Mouse (Mus musculus): ENCODE results near the gene Gm8947. TPM values are rescaled to one million over a fixed set of nuclear protein-coding genes. Genes with fewer than 3 reads are reported as not detected.

Gene Gm8947
- total and polyA plus RNA-seq, 3 experiments, result 0.08 to 0.36 TPM; not detected in 1

DNA sequence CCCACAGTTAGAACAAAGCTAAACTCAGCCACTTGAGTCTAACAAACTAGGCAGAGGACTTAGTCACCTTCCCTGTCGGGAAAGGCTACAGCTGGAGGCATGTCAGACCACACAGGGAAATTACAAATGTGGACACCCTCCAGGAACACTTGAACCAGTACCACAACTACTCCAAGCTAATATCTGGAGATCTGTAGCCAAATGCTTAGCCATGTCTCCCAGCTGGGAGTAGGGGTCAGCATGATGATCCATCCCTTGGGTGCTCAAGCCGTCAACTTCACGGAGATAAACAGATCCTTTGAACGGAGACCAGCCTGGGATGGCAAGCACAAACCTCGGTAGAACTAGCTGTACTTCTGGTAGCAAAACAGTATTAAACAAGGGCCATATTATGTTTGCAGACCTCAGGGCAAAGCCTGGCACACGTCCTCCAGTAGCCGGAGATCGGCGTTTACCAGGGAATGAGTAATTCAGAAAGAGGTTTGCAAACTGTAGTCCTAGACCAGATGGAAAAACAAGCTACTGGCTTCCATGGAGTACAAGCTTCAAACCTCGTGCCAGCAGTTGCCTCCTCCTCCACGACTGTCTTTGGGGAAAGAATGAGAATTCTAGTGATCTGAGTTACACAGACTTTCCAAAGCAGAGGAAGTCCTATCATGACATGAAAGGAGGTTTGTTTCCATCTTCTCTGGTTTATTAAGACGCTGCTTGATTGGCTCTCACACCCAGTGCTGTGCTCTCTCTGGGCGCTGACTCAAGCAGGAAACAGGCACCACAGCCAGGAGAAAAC is 44.2 kb downstream of the Gm8947 start:
- TF ChIP-seq TCF12 (IDR thresholded peaks at IDR 0.05; ENCODE audit: low read depth, low read length) (no peak), ZMIZ1 (IDR thresholded peaks at IDR 0.05; ENCODE audit: low read depth, low read length) (no peak), MAX (IDR thresholded peaks at IDR 0.05; ENCODE audit: low read length) (0 out of 2 replicates have a peak, but pooled peaks have one; percentile 23), E2F4 (IDR thresholded peaks at IDR 0.05; ENCODE audit: insufficient replicate concordance, low read depth, low read length) (no peak), HCFC1 (IDR thresholded peaks at IDR 0.05; ENCODE audit: low read depth, low read length) (no peak), TBP (conservative IDR thresholded peaks at IDR 0.05; ENCODE audit: low read depth, low read length) (no peak), PAX5 (IDR thresholded peaks at IDR 0.05; ENCODE audit: low read length) (no peak), USF1 (IDR thresholded peaks at IDR 0.05; ENCODE audit: low read depth, low read length) (no peak), MAZ (IDR thresholded peaks at IDR 0.05; ENCODE audit: low read depth, low read length) (no peak), USF2 (conservative IDR thresholded peaks at IDR 0.05; ENCODE audit: low read depth, low read length) (no peak), GABPA (IDR thresholded peaks at IDR 0.05; ENCODE audit: insufficient replicate concordance, low read depth, low read length) (no peak), NRF1 (IDR thresholded peaks at IDR 0.05; ENCODE audit: low read depth, low read length) (no peak), MAFK (IDR thresholded peaks at IDR 0.05; ENCODE audit: insufficient replicate concordance, low read length) (no peak), POLR2AphosphoS2 (IDR thresholded peaks at IDR 0.05; ENCODE audit: low read depth, low read length) (no peak), EP300 (IDR thresholded peaks at IDR 0.05; ENCODE audit: low read length) (no peak), BHLHE40 (IDR thresholded peaks at IDR 0.05; ENCODE audit: low read depth, low read length) (0 out of 2 replicates have a peak, but pooled peaks have one; percentile 15), RAD21 (IDR thresholded peaks at IDR 0.05; ENCODE audit: low read depth, low read length) (no peak)
- no peaks in the 10 kb centered on the region for H3K79me2 ChIP-seq (replicated peaks; ENCODE audit: control insufficient read depth, extremely low read depth, insufficient read depth, poor library complexity, severe bottlenecking)
- DNase-seq (ENCODE audit: extremely low read depth), result peak; percentile 27
- no peaks in the 10 kb centered on the region for H3K36me3 ChIP-seq (replicated peaks in 1 of 2; ENCODE audit: control insufficient read depth in 1 of 2, insufficient read depth in 1 of 2, low read length in 1 of 2)
- in situ Hi-C loops (cut with MboI; ENCODE audit: low pct_ligation_motif_present, low pct_unique_long_range_greater_than_20kb, low sequenced_read_pairs) (no loop called here), dilution Hi-C loops (cut with MboI; ENCODE audit: extremely low pct_ligation_motif_present, extremely low pct_unique_long_range_greater_than_20kb, low sequenced_read_pairs) (no loop called here)
- no peak overlapping the region for H3K9ac ChIP-seq (ENCODE audit: insufficient read depth, low read depth)
- H3K4me3 ChIP-seq (replicated peaks in 1 of 3; ENCODE audit: low read depth in 2 of 3, low read length in 2 of 3, poor library complexity in 1 of 3), result no peak overlapping the region
- H3K27me3 ChIP-seq (replicated peaks), result no peaks in the 10 kb centered on the region
- H3K27ac ChIP-seq (ENCODE audit: insufficient read depth, low read depth), result no peak overlapping the region
- no peaks in the 10 kb centered on the region for H3K4me1 ChIP-seq (ENCODE audit: control insufficient read depth in 1 of 2, insufficient read depth in 2 of 2)
- no peaks in the 10 kb centered on the region for H3K9me3 ChIP-seq (replicated peaks; ENCODE audit: low read length)
- no peak overlapping the region for H3K4me2 ChIP-seq (ENCODE audit: insufficient read depth, low read depth, poor library complexity, severe bottlenecking)

DNA sequence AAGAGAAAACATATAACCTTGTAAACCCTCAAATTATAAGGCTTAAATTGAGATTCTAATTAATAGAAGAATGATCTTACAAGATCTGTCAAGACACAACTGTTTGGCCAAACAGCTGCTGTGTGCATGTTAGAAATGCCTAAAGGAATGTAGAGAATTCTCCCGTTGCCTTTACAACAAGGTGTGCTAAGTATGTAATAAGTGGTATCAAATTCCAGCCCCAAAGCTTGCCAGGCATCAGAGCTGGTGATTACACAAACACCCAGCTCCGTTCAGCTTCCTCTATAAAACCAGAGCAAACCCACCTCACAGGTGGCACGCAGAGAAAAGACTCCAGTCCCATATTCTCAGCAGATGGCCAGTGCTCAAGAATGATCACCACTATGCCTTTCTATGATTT is 45.6 kb downstream of the Gm8947 start:
- H3K9me3 ChIP-seq (replicated peaks; ENCODE audit: low read length), result no peaks in the 10 kb centered on the region
- H3K4me2 ChIP-seq (ENCODE audit: insufficient read depth, low read depth, poor library complexity, severe bottlenecking), result no peak overlapping the region
- TF ChIP-seq TBP (conservative IDR thresholded peaks at IDR 0.05; ENCODE audit: low read depth, low read length) (no peak), MAX (IDR thresholded peaks at IDR 0.05; ENCODE audit: low read length) (no peak), BHLHE40 (IDR thresholded peaks at IDR 0.05; ENCODE audit: low read depth, low read length) (no peak), CHD1 (IDR thresholded peaks at IDR 0.05; ENCODE audit: low read depth, low read length) (no peak), ZNF384 (IDR thresholded peaks at IDR 0.05; ENCODE audit: low read depth, low read length) (no peak), HCFC1 (IDR thresholded peaks at IDR 0.05; ENCODE audit: low read depth, low read length) (no peak), KAT2A (IDR thresholded peaks at IDR 0.05; ENCODE audit: insufficient replicate concordance, low read length) (no peak), CHD2 (IDR thresholded peaks at IDR 0.05; ENCODE audit: low read length) (no peak), UBTF (IDR thresholded peaks at IDR 0.05; ENCODE audit: low read depth, low read length) (no peak), POLR2AphosphoS2 (IDR thresholded peaks at IDR 0.05; ENCODE audit: low read depth, low read length) (no peak), PAX5 (IDR thresholded peaks at IDR 0.05; ENCODE audit: low read length) (no peak), JUN (IDR thresholded peaks at IDR 0.05; ENCODE audit: insufficient read depth, low read depth, low read length) (no peak), RAD21 (IDR thresholded peaks at IDR 0.05; ENCODE audit: low read depth, low read length) (no peak), ETS1 (conservative IDR thresholded peaks at IDR 0.05; ENCODE audit: low read depth, low read length) (no peak), USF2 (conservative IDR thresholded peaks at IDR 0.05; ENCODE audit: low read depth, low read length) (no peak), TCF12 (IDR thresholded peaks at IDR 0.05; ENCODE audit: low read depth, low read length) (no peak), MYC (IDR thresholded peaks at IDR 0.05; ENCODE audit: low read depth, low read length) (no peak)
- DNase-seq (ENCODE audit: extremely low read depth), result no peak
- H3K9ac ChIP-seq (ENCODE audit: insufficient read depth, low read depth), result no peak overlapping the region
- H3K79me2 ChIP-seq (replicated peaks; ENCODE audit: control insufficient read depth, extremely low read depth, insufficient read depth, poor library complexity, severe bottlenecking), result no peaks in the 10 kb centered on the region
- H3K27ac ChIP-seq (ENCODE audit: insufficient read depth, low read depth), result no peak overlapping the region
- H3K4me1 ChIP-seq (ENCODE audit: control insufficient read depth in 1 of 2, insufficient read depth in 2 of 2), result no peaks in the 10 kb centered on the region
- no peaks in the 10 kb centered on the region for H3K36me3 ChIP-seq (replicated peaks in 1 of 2; ENCODE audit: control insufficient read depth in 1 of 2, insufficient read depth in 1 of 2, low read length in 1 of 2)
- H3K27me3 ChIP-seq (replicated peaks), result no peaks in the 10 kb centered on the region
- dilution Hi-C loops (cut with MboI; ENCODE audit: extremely low pct_ligation_motif_present, extremely low pct_unique_long_range_greater_than_20kb, low sequenced_read_pairs), result no loop called here
- no peak overlapping the region for H3K4me3 ChIP-seq (replicated peaks in 1 of 3; ENCODE audit: low read depth in 2 of 3, low read length in 2 of 3, poor library complexity in 1 of 3)
- in situ Hi-C loops (cut with MboI; ENCODE audit: low pct_ligation_motif_present, low pct_unique_long_range_greater_than_20kb, low sequenced_read_pairs), result no loop called here
